Mouse (Mus musculus) embryonic fibroblast, embryonic 13.5 days (primary cell): Measurements from ENCODE around the gene Gtf2e1. TPM values are rescaled to one million over a fixed set of nuclear protein-coding genes. Genes with fewer than 3 reads are reported as not detected.

Experiments
- H3K27ac ChIP-seq: 2 replicates; pipeline ENCODE4 v1.5.1; 2012; ENCODE audit warnings: low read length, control low read depth, inconsistent platforms; ENCODE audit not compliant: insufficient read depth
- H3K4me1 ChIP-seq: 2 replicates; pipeline ENCODE4 v1.6.1; 2011; ENCODE audit warnings: low read length; ENCODE audit not compliant: control insufficient read depth, insufficient read depth
- H3K4me3 ChIP-seq: 2 replicates; pipeline ENCODE4 v1.5.1; 2011; ENCODE audit warnings: mild to moderate bottlenecking, control low read depth, low read length; ENCODE audit not compliant: insufficient read depth
- CTCF ChIP-seq: IDR thresholded peaks from 2 replicates; pipeline ENCODE4 v1.5.1; 2011; ENCODE audit warnings: mild to moderate bottlenecking, control low read depth, low read length, moderate library complexity, borderline replicate concordance; ENCODE audit not compliant: insufficient read depth
- POLR2A ChIP-seq: IDR thresholded peaks from 2 replicates; pipeline ENCODE4 v1.6.1; 2011; ENCODE audit warnings: low read depth, mild to moderate bottlenecking, control low read depth, low read length, moderate library complexity
- polyA plus RNA-seq: library from polyadenylated mRNA; stranded (reverse); fragments of >200 nt; gene quantifications from 2 replicates; pipeline ENCODE4 v1.2.4, GENCODE M21; 2011; ENCODE audit warnings: low read depth; ENCODE audit not compliant: missing spikeins, insufficient read length

The Gtf2e1 gene
- polyA plus RNA-seq, 1 experiment: 29.1 TPM

DNA sequence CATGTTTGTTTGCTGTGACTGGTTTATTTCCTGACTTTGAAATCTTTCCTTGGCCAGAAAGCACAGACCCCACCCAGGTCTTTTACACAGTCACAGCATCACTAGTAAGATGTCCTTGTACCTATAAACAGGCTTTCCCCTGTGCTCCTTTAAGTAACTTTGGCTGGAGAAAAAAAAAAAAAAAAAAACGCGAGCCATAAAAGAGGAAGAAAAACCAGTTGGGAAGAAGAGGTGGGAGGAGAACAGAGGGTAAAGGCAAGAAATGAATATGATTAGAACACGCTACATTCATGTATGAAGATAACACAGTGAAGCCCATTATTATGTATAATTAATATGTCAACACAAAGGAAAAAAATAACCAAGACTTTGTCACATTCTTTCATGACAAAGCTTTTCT lies 35.7 kb upstream of the Gtf2e1 start:
- H3K27ac ChIP-seq: no peak overlapping the region
- no peaks in the 10 kb centered on the region for H3K4me1 ChIP-seq
- no peak for TF ChIP-seq CTCF
- no peak for TF ChIP-seq POLR2A
- H3K4me3 ChIP-seq: no peak overlapping the region

DNA sequence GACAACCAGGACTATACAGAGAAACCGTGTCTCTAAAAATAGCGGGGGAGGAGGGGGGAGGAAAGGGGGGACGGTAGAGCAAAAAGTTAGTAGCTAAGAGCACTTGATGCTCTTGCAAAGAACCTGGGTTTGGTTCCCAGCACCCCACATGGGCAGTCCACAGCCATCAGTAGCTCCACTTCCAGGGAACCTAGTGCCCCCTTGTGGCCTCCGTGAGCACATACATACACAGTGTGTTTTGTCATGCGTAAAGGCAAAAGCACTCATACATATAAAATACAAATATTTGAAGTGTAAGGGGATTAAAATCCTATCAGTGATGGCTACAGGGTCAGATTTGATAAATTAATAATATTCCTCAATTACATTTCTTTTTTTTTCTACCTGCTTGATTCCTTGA lies 33.5 kb upstream of the Gtf2e1 start:
- Histone ChIP-seq H3K27ac (no peak overlapping the region), H3K4me3 (no peak overlapping the region), H3K4me1 (no peaks in the 10 kb centered on the region)
- no peak for TF ChIP-seq CTCF
- TF ChIP-seq POLR2A: no peak

- H3K27ac ChIP-seq: no peak overlapping the region
- TF ChIP-seq POLR2A: no peak
- TF ChIP-seq CTCF: no peak
- H3K4me1 ChIP-seq: no peaks in the 10 kb centered on the region
- no peak overlapping the region for H3K4me3 ChIP-seq
Measured at GRCm38 (mm10) chr16:37572117-37572754, 32.6 kb upstream of the Gtf2e1 start.

- Histone ChIP-seq H3K4me3 (no peak overlapping the region), H3K27ac (no peak overlapping the region), H3K4me1 (no peaks in the 10 kb centered on the region)
- TF ChIP-seq CTCF: no peak
- TF ChIP-seq POLR2A: no peak
Measured at GRCm38 (mm10) chr16:37571554-37571953, 32.0 kb upstream of the Gtf2e1 start.

DNA sequence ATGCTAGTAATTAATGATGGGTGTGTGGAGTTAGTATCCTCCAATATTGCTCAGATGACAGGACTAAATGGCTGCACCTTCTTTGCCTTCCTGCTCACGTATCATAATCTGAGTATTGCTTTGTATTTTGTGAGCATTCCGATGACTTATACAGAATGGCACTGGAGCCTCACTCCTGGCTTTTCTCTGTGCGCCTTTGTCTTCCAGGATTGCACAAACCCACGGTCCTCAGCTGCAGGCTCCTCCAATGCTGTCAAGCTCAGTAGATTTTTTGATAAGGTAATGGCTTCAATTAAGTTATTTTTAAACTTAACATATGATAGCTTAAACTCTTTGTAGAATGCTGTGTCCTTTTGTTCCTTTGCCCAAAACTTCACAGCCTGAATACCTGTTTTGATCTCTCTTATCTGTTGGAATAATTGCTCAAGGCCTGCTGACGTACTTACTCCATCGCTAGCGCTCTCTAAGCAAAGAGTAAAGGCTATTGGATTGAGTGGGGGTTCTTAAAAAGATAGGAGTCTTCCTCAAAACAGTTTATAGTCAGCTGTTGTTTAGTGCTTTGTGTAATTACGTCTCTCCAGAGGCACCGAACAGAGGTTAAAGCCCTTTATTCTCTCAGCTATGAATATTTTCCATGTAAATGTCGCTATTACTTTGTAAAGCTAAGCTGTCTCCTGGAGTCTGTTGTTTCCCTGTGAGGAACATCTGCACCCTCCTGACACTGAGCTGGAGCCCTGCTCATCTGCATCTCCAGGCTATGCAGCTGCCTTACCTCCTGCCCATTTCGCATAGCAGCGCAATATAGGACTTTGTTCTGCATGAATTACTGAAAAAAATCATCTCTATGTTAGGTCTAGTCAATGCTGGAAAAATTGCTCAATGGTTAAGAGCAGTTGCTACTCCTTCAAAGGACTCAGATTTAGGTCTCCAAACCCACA lies 27.8 kb upstream of the Gtf2e1 start:
- TF ChIP-seq POLR2A: no peak
- TF ChIP-seq CTCF: no peak
- Histone ChIP-seq H3K4me1 (no peaks in the 10 kb centered on the region), H3K4me3 (no peak overlapping the region), H3K27ac (no peak overlapping the region)

- Histone ChIP-seq H3K4me1 (no peaks in the 10 kb centered on the region), H3K4me3 (no peak overlapping the region), H3K27ac (no peak overlapping the region)
- no peak for TF ChIP-seq CTCF
- no peak for TF ChIP-seq POLR2A
Measured at GRCm38 (mm10) chr16:37566107-37566506, 26.5 kb upstream of the Gtf2e1 start.

DNA sequence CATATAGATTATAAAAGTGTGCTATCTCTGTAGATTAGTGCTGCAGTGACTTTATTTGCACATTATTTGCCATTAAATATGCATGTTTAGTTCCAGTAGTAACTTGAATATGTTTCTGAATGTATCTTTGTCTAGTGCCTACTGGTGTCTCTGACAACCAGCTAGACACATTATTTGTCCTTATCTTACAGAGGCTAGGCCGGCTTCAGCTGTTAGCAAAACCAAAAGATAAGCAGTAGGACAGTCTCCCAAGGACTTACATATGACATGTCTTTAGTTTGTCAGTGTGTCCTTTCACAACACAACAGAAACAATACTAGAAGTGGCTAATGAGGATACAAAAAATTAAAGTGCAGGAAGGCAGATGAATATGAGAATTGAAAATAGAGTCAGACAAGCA lies 25.5 kb upstream of the Gtf2e1 start:
- H3K27ac ChIP-seq: no peak overlapping the region
- TF ChIP-seq POLR2A (no peak), CTCF (no peak)
- H3K4me1 ChIP-seq: no peaks in the 10 kb centered on the region
- H3K4me3 ChIP-seq: no peak overlapping the region

DNA sequence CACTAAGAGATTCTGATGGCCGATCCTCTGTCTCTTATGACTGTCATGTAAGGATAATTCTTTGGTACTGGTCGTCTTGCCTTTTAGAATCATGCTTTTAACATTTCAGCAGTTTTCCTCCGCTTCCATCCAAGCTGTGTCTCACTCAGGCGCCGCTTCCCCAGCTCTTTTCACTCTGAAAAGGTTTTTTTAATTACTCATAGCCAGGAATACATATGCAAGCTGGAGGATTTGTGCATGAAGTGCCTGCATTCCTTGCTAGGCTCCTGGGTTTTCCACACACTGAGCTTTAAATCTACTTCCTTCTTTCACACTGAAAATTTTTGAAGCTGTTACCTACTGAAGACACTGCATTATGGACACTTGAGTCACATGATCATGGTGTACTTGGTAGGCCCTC lies 23.4 kb upstream of the Gtf2e1 start:
- TF ChIP-seq POLR2A: no peak
- no peak for TF ChIP-seq CTCF
- H3K27ac ChIP-seq: no peak overlapping the region

DNA sequence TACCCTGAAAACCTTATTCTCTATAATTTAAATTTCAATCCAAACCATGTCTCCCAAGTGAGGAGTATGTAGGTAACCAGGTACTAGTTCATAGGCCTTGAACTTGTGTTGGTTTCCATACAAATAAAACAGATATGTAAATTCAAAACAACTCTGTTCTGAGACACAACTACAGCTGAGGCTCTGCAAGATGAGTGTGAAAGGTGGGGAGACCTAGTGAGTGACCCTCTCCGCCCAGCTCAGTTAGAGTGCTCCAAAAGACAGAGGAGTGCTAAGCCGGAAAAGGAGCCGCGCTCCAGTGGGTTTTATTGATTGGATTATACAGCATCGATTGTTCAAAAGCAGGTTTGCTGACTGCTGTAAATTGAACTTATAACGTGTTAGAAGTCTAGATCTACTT lies 22.8 kb upstream of the Gtf2e1 start:
- H3K4me3 ChIP-seq: no peak overlapping the region
- no peaks in the 10 kb centered on the region for H3K4me1 ChIP-seq
- TF ChIP-seq CTCF (no peak), POLR2A (no peak)
- H3K27ac ChIP-seq: no peak overlapping the region

More for the DNA sequence above, 23.4 kb upstream of the Gtf2e1 start:
- Histone ChIP-seq H3K4me1 (no peaks in the 10 kb centered on the region), H3K4me3 (no peak overlapping the region)

GRCm38 (mm10) chr16:37552824-37553223 lies 13.2 kb upstream of the Gtf2e1 start:
- Histone ChIP-seq H3K4me1 (no peaks in the 10 kb centered on the region), H3K4me3 (no peak overlapping the region), H3K27ac (no peak overlapping the region)
- TF ChIP-seq POLR2A (no peak), CTCF (no peak)

GRCm38 (mm10) chr16:37550981-37551380 lies 11.4 kb upstream of the Gtf2e1 start:
- Histone ChIP-seq H3K4me3 (no peak overlapping the region), H3K4me1 (no peaks in the 10 kb centered on the region), H3K27ac (no peak overlapping the region)
- no peak for TF ChIP-seq POLR2A
- TF ChIP-seq CTCF: no peak
